Mouse (Mus musculus) mammary gland, adult 2 months (tissue): Measurements from ENCODE around the gene Anp32e. TPM values are rescaled to one million over a fixed set of nuclear protein-coding genes. Genes with fewer than 3 reads are reported as not detected.

Experiments used
- polyA plus RNA-seq: library from polyadenylated mRNA; depleted of rRNA; stranded (reverse); fragments of >200 nt; gene quantifications from 2 replicates; pipeline ENCODE4 v1.2.3, GENCODE M21; 2012; ENCODE audit warnings: low replicate concordance; rRNA removed

Gene Anp32e
- 8.2 and 8.7 TPM in 2 replicates for polyA plus RNA-seq

DNA sequence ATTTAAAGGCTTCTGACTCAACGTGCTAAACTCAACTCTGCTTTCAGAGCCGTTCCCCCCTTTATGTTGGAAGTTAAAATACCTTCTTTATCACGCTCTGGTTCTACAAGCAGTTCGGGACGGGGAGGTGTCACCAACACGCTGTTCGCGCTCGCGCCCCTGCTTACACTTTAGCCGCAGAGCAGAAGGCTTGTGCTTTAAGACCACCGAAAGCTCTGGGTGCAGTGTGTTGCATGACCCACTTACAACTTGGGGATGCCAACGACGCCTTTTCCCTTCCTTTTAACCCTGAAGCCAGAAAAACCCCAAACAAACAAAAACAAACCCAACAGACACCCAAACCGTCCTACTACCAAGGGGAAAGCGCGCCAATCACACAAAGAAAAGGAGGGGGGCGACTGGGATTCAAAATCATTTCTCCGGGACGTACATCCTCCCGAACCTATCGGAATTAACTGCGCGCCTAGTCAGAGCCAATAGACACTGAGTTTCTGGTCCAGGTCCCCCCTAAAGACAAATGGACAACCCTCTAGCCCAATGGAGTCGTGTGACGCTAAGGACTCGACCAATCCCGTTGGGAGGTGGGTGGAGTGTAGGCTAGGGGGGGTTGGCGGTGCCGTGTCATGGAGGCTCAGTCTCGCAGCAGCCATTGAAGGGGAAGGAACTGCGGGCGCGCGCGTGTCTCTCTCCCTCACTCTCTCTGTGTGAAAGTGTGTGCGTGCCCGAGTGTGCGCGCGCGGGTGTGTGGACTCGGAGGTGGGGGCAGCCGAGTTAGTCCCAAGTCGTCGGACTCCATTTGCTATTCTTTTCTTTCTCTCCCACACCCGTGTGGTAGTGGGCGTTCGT is at the start of gene Anp32e:
Anp32e (plus strand) TSS at position 589 of the 846 bp plus-strand sequence.

GRCm38 (mm10) chr3:95881979-95882815 is 46.8 kb upstream of the Anp32e start, which contains the start of gene Ciart:
Ciart (minus strand) TSS chr3:95882251.

GRCm38 (mm10) chr3:95891211-95892065 is 37.6 kb upstream of the Anp32e start, which contains the start of gene BC028528:
BC028528 (minus strand) TSS chr3:95892005.

DNA sequence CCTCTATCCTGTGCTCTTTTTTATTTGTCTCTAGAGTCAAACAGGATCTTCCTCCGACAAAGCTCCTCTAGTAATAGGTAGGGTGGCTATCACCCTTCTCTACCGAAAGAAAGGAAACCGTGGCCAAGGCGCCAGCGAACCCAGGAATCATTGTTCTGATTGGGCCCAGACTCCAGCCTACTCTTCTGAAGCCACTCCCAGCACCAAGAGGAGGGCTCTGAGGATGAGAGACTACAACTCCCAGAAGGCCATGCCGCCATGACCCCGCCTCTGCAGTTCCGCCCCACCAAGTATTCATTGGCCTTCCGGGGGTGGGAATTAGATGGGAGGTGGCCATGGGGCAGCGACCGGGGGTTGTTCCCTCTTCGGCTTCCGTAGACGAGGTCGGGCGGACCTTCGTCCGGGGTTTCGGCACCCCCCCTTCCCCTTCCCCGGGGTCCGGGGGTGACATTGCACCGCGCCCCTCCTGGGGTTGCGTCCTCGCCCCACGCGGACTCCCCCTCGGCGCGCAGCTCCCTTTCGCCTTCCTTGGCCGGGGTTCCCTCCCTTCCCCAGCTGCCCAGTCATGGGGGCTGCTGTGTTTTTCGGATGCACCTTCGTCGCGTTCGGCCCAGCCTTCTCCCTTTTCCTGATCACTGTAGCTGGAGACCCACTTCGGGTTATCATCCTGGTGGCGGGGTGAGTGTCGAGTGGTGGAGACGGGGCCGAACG is 35.3 kb upstream of the Anp32e start, which contains the start of gene Aph1a:
Aph1a (plus strand) TSS at position 364 of the 711 bp plus-strand sequence.

GRCm38 (mm10) chr3:95904568-95904967 is 24.5 kb upstream of the Anp32e start, which contains the start of gene Car14:
Car14 (minus strand) TSS chr3:95904691.

DNA sequence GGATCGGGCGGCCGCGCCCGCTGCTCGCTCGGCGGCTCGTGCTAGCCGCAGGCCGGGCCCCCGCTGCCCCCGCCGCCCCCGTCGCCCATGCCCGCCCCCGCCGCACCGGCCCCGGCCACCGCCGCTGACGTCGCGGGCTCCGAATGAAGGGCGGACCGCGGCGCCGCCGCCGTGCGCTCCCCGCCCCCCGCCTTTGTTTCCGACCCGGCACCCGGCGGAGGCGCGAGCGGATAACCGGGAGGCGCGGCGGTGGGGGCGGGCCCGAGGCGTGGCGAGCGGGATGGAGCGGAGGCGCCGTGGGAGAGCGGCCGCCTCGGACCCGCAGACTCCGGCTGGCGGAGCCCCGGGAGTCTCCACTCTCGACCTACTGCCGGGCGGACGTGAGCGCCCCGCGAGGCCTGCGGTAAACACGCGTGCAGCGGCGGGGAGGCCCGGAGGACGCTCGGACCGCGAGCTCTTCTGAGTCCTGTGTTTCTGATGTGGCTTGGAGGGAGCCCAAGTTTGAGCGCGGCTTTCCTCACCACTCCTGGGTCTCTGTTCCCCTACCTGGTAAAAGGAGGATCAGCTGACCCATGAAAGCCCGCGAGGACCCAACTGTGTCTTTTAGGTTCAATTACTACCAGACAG is 66.9 kb downstream of the Anp32e start, which contains the start of gene Plekho1:
Plekho1 (minus strand) TSS at position 200 of the 627 bp plus-strand sequence.

Other genes with a start within 250 kb of the Anp32e start
- gene Adamtsl4, start 241.3 kb upstream of the Anp32e start, polyA plus RNA-seq: 32.7 and 34.1 TPM in 2 replicates
- gene Ecm1, start 189.7 kb upstream of the Anp32e start, polyA plus RNA-seq: 535 and 688 TPM in 2 replicates
- gene Tars2, start 169.0 kb upstream of the Anp32e start, polyA plus RNA-seq: 30.0 and 32.6 TPM in 2 replicates
- gene Rprd2, start 110.4 kb upstream of the Anp32e start, polyA plus RNA-seq: 9.7 and 14.1 TPM in 2 replicates
- gene Prpf3, start 73.4 kb upstream of the Anp32e start, polyA plus RNA-seq: 6.4 and 21.3 TPM in 2 replicates
- gene Mrps21, start 57.7 kb upstream of the Anp32e start, polyA plus RNA-seq: 33.0 and 52.1 TPM in 2 replicates
- 3.5 and 6.0 TPM in 2 replicates for gene Ciart, start 47.0 kb upstream of the Anp32e start, polyA plus RNA-seq
- 7.6 and 27.9 TPM in 2 replicates for gene BC028528, start 37.2 kb upstream of the Anp32e start, polyA plus RNA-seq
- 141 and 158 TPM in 2 replicates for gene Aph1a, start 35.3 kb upstream of the Anp32e start, polyA plus RNA-seq
- 0.67 and 18.1 TPM in 2 replicates for gene Car14, start 24.6 kb upstream of the Anp32e start, polyA plus RNA-seq
- gene Plekho1, start 66.8 kb downstream of the Anp32e start, polyA plus RNA-seq: 53.2 and 72.6 TPM in 2 replicates
- 4.3 and 7.9 TPM in 2 replicates for gene Vps45, start 129.2 kb downstream of the Anp32e start, polyA plus RNA-seq
- gene Otud7b, start 175.3 kb downstream of the Anp32e start, polyA plus RNA-seq: 10.1 and 22.4 TPM in 2 replicates
- 10.8 and 22.4 TPM in 2 replicates for gene Mtmr11, start 232.8 kb downstream of the Anp32e start, polyA plus RNA-seq
- gene Sf3b4, start 243.1 kb downstream of the Anp32e start, polyA plus RNA-seq: 64.9 and 128 TPM in 2 replicates